ENCODE assay signal across 9 mouse cellular contexts in genomic region chr13:53201628-53202438, GRCm38 (mm10).
DNase-seq lines count a peak whose midpoint lies in the region; ATAC-seq lines count a peak whose summit lies in the region.
"Had no signal": no experiment of that assay in that cellular context is flagged by ENCODE, and none has a peak within 500 bp of the region (broad histone marks: within the 10 kb centered on the region; RNA-seq: fewer than 3 reads in every experiment).

No protein-coding gene starts in this region.

- ATAC-seq in frontal cortex, adult (ENCODE audit: low TSS enrichment), result peak; percentile 23
- ATAC-seq in embryonic facial prominence, embryonic 12.5 days (ENCODE audit: insufficient number of reproducible peaks, insufficient read depth, low FRiP score, low TSS enrichment), result no peak

- H3K36me3 ChIP-seq in embryonic facial prominence, embryonic 12.5 days, result no peaks in the 10 kb centered on the region

- DNase-seq in frontal cortex, postnatal 10 days (ENCODE audit: low spot score in 2 of 2), result no peak
- peak; percentile 51 to 52 for DNase-seq in heart, adult 9 months (ENCODE audit: low spot score in 2 of 2)
- peak; percentile 67 for DNase-seq in kidney, adult 11 months
- peak; percentile 55 for DNase-seq in lung, postnatal 36 days
- peak; percentile 78 for DNase-seq in urinary bladder, postnatal 14 days (ENCODE audit: low spot score)
- no peak for DNase-seq in thymus, adult 18-20 months

- peaks cover 69% of the 10 kb centered on the region for H3K4me1 ChIP-seq in embryonic facial prominence, embryonic 12.5 days

- H3K4me2 ChIP-seq in embryonic facial prominence, embryonic 12.5 days (replicated peaks), result peak overlapping the region; percentile 16

- 7% methylated on average over 18 of the region's 18 CpGs for WGBS in embryonic facial prominence, embryonic 12.5 days

- H3K27ac ChIP-seq in embryonic facial prominence, embryonic 12.5 days, result peak overlapping the region; percentile 84

- no peaks in the 10 kb centered on the region for H3K9me3 ChIP-seq in embryonic facial prominence, embryonic 12.5 days

- H3K9ac ChIP-seq in embryonic facial prominence, embryonic 12.5 days, result 0 out of 2 replicates have a peak overlapping the region, but pooled peaks have one; percentile 33

- H3K4me3 ChIP-seq in embryonic facial prominence, embryonic 12.5 days, result no peak overlapping the region
- H3K4me3 ChIP-seq: myocyte had no signal

- H3K27me3 ChIP-seq in embryonic facial prominence, embryonic 12.5 days, result no peaks in the 10 kb centered on the region

Comparison
In these comparisons a context has a peak if more than half of its experiments do, and no peak if none do; other contexts are left out.
1. DNase-seq: peak in heart, adult 9 months (2 of 2), kidney, adult 11 months (single experiment), lung, postnatal 36 days (single experiment) and urinary bladder, postnatal 14 days (single experiment); none in frontal cortex, postnatal 10 days (0 of 2) and thymus, adult 18-20 months (0 of 2).